Mouse (Mus musculus) right cerebral cortex, adult 2 months (tissue): Measurements from ENCODE around the gene Azin2.

ENCODE experiments used
- DNase-seq, 2 experiments: peaks; one replicate each; pipeline ENCODE4 v3.0.0; 2021 to 2022; ENCODE audit warnings: low spot score in 2 of 2

Azin2 gene

GRCm38 (mm10) chr4:128977217-128977616 is 15.0 kb upstream of the Azin2 start:
- DNase-seq, result no peak

GRCm38 (mm10) chr4:128976577-128976976 is 14.3 kb upstream of the Azin2 start:
- DNase-seq, result no peak

DNA sequence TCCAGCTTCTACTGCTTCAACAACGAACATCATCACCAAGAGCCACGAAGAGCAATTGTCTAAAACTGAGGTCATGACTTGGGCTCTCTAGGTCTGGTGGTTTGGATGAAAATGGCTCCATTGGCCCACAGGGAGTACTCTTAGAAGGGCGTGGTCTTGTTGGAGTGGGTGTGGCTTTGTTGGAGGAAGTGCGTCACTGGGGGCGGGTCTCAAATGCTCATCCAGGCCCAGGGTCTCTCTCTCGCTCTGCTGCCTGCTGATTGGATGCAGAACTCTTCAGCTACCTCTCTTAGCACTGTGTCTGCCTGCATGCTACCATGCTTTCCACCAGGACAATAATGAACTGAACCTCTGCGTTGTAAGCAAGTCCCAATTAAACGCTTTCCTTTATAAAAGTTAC is 12.4 kb upstream of the Azin2 start:
- DNase-seq, result no peak

DNA sequence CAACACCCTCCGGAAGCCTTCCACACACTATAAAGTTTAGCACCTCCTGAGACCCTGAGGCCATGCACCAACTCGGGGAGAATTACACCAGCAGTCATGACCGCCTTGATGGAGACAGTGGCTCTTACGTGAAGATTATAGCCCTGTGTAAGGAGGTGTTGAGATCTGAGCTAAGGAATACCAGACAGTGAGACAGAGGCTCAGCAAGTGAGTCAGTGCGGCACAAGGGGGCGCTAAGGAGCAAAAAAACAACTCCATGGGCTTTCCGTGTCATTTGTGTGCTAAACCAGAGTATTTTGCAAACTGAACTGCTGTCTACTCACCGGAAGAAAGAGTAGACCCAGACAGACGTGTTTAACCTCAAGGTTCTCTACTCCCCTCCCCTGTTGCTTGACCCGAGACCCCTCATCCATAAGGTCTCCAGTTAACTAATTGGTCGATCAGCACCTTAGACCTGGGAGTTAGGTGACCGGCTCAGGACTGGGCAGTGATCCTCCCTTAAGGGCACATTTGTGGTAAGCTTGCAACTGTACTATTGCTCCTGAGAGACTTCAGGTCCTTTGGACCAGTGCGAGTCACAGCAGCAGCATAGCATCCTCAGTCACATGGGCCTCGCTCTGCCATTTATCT is 8.9 kb upstream of the Azin2 start:
- DNase-seq, result peak; percentile 78 to 81

DNA sequence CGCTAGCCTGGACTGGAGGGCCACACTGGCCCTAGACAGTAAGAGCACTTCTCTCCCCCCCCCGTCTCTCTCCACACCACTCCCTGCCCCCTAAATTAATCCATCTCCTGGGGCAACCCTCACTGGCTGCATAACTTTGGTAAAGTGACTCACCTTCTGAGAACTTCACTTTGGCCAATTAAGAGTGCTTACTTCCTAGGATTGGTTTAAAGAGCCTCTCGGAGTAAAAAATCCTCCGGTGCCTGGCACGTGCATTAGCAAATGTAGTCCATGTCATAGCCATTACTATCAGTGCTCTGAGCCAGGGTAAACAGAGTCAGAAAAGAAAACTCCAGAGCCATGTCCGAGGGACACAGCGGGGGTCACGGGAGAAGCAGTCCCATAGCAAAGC is 8.2 kb upstream of the Azin2 start:
- no peak for DNase-seq

- no peak for DNase-seq
Measured at GRCm38 (mm10) chr4:128969607-128970416, 7.6 kb upstream of the Azin2 start.

DNA sequence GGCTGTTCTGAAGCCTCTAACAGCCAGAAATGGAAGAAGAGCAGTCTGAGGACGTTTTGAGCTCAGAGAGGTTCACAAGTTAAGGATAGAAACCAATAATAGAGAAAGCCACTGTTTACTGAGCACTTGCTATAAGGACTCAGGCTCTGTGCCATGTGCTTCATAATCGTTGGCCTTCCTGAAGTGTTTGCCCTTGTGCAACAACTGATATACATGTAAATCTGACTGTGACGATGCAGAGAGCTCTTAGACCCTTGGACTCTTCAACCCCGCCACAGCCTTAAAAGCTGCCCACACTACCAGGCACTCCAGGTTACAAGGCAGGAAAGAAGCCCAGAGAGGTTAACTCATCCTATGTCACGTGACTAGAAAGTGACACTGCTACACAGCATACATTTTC is 6.8 kb upstream of the Azin2 start:
- DNase-seq, result no peak

GRCm38 (mm10) chr4:128966751-128967150 is 4.5 kb upstream of the Azin2 start:
- no peak for DNase-seq

GRCm38 (mm10) chr4:128962926-128963290 is 666 bp upstream of the Azin2 start:
- DNase-seq, result no peak

DNA sequence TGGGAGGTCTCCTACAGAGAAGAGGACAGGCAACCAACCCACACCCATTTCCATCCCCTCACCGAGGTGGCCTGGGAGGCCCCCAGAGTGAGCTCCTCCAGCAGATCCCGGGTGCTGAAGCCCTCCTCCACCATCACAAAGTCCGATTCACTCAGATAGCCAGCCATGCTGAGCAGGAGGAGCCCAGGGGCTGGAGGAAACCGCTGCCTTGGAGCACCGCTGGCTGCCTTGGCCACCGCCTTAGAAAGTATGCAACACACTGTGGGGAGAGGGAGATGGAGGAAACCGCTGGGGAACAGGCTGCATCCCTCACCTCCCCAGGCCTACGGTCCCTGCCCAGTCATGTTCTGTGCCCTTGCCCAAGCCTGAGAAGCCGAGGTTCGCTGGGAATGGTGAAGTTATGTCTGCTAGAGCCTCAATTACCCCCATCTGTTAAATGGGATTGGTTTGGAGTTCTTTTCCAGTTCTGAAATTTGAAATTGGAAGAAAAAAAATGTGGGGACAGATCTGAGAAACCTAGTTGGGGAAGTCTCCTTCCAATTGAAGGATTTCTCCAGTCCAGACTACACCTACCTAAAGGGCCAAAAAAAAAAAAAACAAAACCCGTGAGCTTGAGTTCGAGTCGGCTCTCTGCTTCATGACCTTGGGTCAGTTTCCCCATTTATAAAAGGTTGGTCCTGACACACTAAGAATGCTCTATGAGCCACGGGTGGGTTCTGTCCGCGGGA is 777 bp downstream of the Azin2 start:
- no peak for DNase-seq

DNA sequence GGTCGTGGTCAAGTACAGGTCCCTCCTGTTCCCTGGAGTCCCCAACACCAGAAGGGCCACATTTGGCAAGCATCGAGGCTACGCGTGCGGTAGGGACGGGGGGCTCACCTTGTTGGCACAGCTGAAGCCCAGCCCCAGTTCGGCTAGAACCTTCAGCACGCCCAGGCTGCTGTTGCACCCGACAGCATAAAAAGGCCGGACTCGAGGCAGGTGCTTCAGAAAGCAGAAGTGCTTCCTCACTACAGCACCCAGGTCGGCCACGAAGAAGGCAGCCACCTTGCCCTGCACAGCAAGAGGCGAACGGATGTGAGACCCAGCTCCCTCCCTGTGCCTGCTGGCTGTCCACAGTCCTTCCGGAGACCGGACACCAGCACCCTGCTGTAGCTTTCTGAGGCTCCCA is 2.6 kb downstream of the Azin2 start:
- no peak for DNase-seq

DNA sequence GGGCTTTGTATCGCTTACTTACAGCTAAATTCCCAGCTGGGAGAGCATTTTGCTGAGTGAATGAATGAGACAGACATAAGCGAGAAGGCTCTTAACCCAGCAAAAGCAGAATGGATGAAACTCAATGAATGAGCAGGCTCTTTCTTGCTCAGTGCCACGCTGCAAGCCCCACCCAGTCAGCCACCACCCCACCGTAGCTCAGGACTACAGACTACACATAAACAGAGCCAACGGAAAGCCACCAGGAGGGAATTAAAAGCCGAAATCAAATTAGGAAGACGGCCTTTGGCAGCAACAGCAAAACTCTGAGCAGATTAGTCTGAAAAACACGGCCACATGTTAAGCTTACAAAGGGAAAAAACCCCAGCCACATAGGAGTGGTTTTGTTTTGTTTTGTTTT is 3.4 kb downstream of the Azin2 start:
- DNase-seq, result no peak

- no peak for DNase-seq
Measured at GRCm38 (mm10) chr4:128958156-128958555, 4.1 kb downstream of the Azin2 start.

DNA sequence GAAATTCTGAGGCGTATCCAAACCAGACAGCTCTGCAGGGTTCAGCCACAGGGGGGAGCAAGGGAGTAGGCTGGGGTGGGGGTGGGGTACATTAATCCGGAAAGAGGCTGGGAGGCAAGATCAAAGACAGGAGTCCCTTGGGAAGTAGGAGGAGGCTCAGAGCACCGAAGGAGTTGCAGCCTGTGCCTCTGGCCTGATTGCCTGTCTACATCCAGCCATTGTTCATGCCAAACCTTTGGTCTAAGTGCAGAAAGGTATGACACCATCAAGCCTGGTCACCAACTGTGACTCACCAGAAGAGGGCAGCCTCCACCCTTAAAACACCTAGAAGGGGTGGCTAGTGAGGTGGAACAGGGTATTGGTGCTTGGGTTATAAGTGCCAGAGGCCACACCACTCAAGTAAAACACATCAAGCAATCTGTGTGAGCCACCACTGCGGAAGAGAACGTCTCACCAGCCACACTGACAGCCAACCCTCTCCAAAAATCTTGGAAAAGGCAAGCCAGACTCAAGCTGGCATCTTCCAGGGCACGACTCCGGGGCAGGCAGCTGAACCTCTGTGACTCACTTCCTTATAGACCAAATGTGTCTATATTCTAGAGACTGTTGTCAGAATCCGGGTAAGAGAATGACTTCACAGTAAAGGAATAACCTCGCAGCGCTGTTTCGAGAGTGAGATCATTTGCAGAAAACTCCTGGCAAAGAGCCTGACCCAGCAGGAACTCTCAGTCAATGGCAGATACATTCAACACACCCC is 4.9 kb downstream of the Azin2 start:
- no peak for DNase-seq

GRCm38 (mm10) chr4:128953851-128954250 is 8.4 kb downstream of the Azin2 start:
- DNase-seq, result no peak

- no peak for DNase-seq
Measured at GRCm38 (mm10) chr4:128950461-128950860, 11.8 kb downstream of the Azin2 start.

GRCm38 (mm10) chr4:128949470-128950005 is 12.7 kb downstream of the Azin2 start:
- DNase-seq, result peak; percentile 25 to 29

DNA sequence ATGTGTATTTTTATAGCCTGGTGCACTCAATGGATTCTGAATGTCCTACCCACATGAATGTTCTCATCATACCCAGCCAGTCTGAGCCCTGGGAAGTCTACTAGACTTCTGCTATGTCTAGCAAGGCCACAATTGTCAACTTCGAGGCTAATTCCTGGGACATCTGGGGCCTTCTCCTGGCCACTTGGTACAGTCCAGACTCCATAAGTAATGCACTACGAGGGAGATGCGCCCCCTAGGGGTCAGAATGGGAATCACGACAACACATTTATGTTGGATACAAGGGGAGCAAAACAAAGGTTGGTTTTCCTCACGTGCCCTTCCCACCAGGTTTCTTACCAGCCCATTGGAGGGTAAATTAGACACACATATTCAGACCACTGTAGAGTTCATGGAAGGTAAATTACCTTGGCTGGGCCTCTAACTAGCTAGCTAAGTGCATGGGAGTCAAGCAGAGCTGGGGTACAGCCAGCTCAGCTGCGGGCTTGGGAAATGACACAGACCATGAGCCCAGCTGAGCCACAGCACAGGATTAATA is 14.0 kb downstream of the Azin2 start:
- peak in 1 of 2 experiments; percentile 46 for DNase-seq

GRCm38 (mm10) chr4:128947326-128947933 is 14.8 kb downstream of the Azin2 start:
- DNase-seq, result no peak

- DNase-seq, result no peak
Measured at GRCm38 (mm10) chr4:128946736-128947135, 15.5 kb downstream of the Azin2 start.

- DNase-seq, result no peak
Measured at GRCm38 (mm10) chr4:128942346-128942745, 19.9 kb downstream of the Azin2 start.
